Mouse (Mus musculus) olfactory bulb, adult 2 months (tissue): ENCODE measurements around the gene Iqck. TPM values are rescaled to one million over a fixed set of nuclear protein-coding genes. Genes with fewer than 3 reads are reported as not detected.

Source experiments
- H3K27ac ChIP-seq: fragments of 200-500 bp; 2 replicates; pipeline ENCODE4 v1.5.1; 2012; ENCODE audit warnings: low read depth, low read length; ENCODE audit not compliant: insufficient read depth
- H3K4me1 ChIP-seq: fragments of 200-500 bp; 2 replicates; pipeline ENCODE4 v1.6.1; 2012; ENCODE audit warnings: low read length; ENCODE audit not compliant: control insufficient read depth, insufficient read depth
- H3K4me3 ChIP-seq: fragments of 200-500 bp; 2 replicates; pipeline ENCODE4 v1.5.1; 2012; ENCODE audit warnings: mild to moderate bottlenecking, low read depth, low read length, moderate library complexity; ENCODE audit not compliant: insufficient read depth
- CTCF ChIP-seq: fragments of 200-500 bp; IDR thresholded peaks from 2 replicates; pipeline ENCODE4 v1.5.1; 2012; ENCODE audit warnings: low read depth, mild to moderate bottlenecking, low read length, moderate library complexity; ENCODE audit not compliant: insufficient read depth
- POLR2A ChIP-seq: fragments of 200-500 bp; IDR thresholded peaks from 2 replicates; pipeline ENCODE4 v1.6.1; 2012; ENCODE audit warnings: mild to moderate bottlenecking, low read depth, low read length, moderate library complexity; ENCODE audit not compliant: insufficient read depth
- WGBS: fragments of 180-500 bp; shearing (Covaris S2); methylation state at CpG from one replicate; pipeline ENCODE4 v1.1.7; 2018; 5-methylcytosine and 5-hydroxymethylcytosine counted together
- polyA plus RNA-seq: library from polyadenylated mRNA; stranded (reverse); fragments of >200 nt; gene quantifications from 2 replicates; pipeline ENCODE4 v1.2.4, GENCODE M21; 2012; ENCODE audit warnings: low replicate concordance; ENCODE audit not compliant: missing spikeins, insufficient read depth, insufficient read length

Gene Iqck
- polyA plus RNA-seq, 1 experiment, result not detected

- Histone ChIP-seq H3K4me1 (peaks cover 59% of the 10 kb centered on the region), H3K4me3 (no peak overlapping the region), H3K27ac (peak overlapping the region; percentile 71)
- TF ChIP-seq POLR2A, result no peak
- 56% methylated on average over 4 of the region's 4 CpGs for WGBS
Measured at GRCm38 (mm10) chr7:118982586-118982985, 127.0 kb downstream of the Iqck start.

- Histone ChIP-seq H3K4me1 (peaks cover 60% of the 10 kb centered on the region), H3K27ac (peak overlapping the region; percentile 85)
- 27% methylated on average over 19 of the region's 19 CpGs for WGBS
Measured at GRCm38 (mm10) chr7:118983961-118984360, 128.4 kb downstream of the Iqck start.

GRCm38 (mm10) chr7:118985786-118986185 lies 130.2 kb downstream of the Iqck start:
- WGBS, result 35% methylated on average over 4 of the region's 4 CpGs
- Histone ChIP-seq H3K4me1 (peaks cover 64% of the 10 kb centered on the region), H3K27ac (peak overlapping the region; percentile 91), H3K4me3 (no peak overlapping the region)
- TF ChIP-seq CTCF (no peak), POLR2A (no peak)

More at GRCm38 (mm10) chr7:118983961-118984360, 128.4 kb downstream of the Iqck start:
- no peak for TF ChIP-seq POLR2A
- no peak; the same call in 1 of the 2 replicates for TF ChIP-seq CTCF
- H3K4me3 ChIP-seq, result no peak overlapping the region

GRCm38 (mm10) chr7:118986369-118986768 lies 130.8 kb downstream of the Iqck start:
- Histone ChIP-seq H3K4me3 (no peak overlapping the region), H3K27ac (peak overlapping the region; percentile 91), H3K4me1 (peaks cover 63% of the 10 kb centered on the region)
- no peak for TF ChIP-seq POLR2A
- 52% methylated on average over 4 of the region's 4 CpGs for WGBS

GRCm38 (mm10) chr7:118989275-118989856 lies 133.8 kb downstream of the Iqck start:
- TF ChIP-seq POLR2A, result no peak
- TF ChIP-seq CTCF, result no peak
- WGBS, result 41% methylated on average over 5 of the region's 5 CpGs
- Histone ChIP-seq H3K27ac (peak overlapping the region; percentile 91), H3K4me1 (peaks cover 48% of the 10 kb centered on the region), H3K4me3 (peak overlapping the region; percentile 6; the same call in 1 of the 2 replicates)

GRCm38 (mm10) chr7:118990282-118990681 lies 134.7 kb downstream of the Iqck start:
- peak overlapping the region; percentile 37 for H3K4me3 ChIP-seq
- TF ChIP-seq POLR2A (no peak), CTCF (no peak)
- peaks cover 44% of the 10 kb centered on the region for H3K4me1 ChIP-seq
- 20% methylated on average over 6 of the region's 6 CpGs for WGBS
- peak overlapping the region; percentile 97 for H3K27ac ChIP-seq

GRCm38 (mm10) chr7:118991341-118991884 lies 135.9 kb downstream of the Iqck start:
- H3K4me1 ChIP-seq, result peaks cover 43% of the 10 kb centered on the region
- whole genome bisulfite sequencing, result 14% methylated on average over 4 of the region's 4 CpGs
- TF ChIP-seq CTCF (no peak), POLR2A (no peak)

GRCm38 (mm10) chr7:118992080-118992560 lies 136.6 kb downstream of the Iqck start:
- 13% methylated on average over 6 of the region's 6 CpGs for WGBS
- Histone ChIP-seq H3K27ac (peak overlapping the region; percentile 97), H3K4me1 (peaks cover 38% of the 10 kb centered on the region), H3K4me3 (peak overlapping the region; percentile 49)
- TF ChIP-seq POLR2A (no peak), CTCF (no peak)

More at GRCm38 (mm10) chr7:118991341-118991884, 135.9 kb downstream of the Iqck start:
- Histone ChIP-seq H3K27ac (peak overlapping the region; percentile 97), H3K4me3 (peak overlapping the region; percentile 49)

- TF ChIP-seq CTCF (no peak), POLR2A (peak; percentile 41; the same call in 1 of the 2 replicates)
- Histone ChIP-seq H3K4me3 (peak overlapping the region; percentile 69), H3K27ac (peak overlapping the region; percentile 97), H3K4me1 (peaks cover 33% of the 10 kb centered on the region)
- 16% methylated on average over 13 of the region's 13 CpGs for WGBS
Measured at GRCm38 (mm10) chr7:118992623-118993405, 137.3 kb downstream of the Iqck start.
